Mouse (Mus musculus): ENCODE measurements at regions not wholly inside any gene's neighbourhood (a gene's known extent, or its start where the extent isn't known, plus 50 kb on each side); places are given as distances from the start of the nearest gene placed in this dataset.
"Not testable (repeated sequence)": the region's sequence is repeated elsewhere in the genome, so short reads cannot be mapped to it uniquely, and the experiment has no call there.

GRCm38 (mm10) chr6:37618990-37619389, 89.0 kb downstream of the Akr1d1 start:
- ATAC-seq (replicated peaks; ENCODE audit: low FRiP score, low TSS enrichment, poor library complexity, severe bottlenecking), result no peak

- ATAC-seq (replicated peaks; ENCODE audit: low FRiP score, low TSS enrichment, poor library complexity, severe bottlenecking), result no peak
Measured at GRCm38 (mm10) chr6:37621364-37622029, 91.5 kb downstream of the Akr1d1 start.

GRCm38 (mm10) chr6:37622273-37622672, 92.3 kb downstream of the Akr1d1 start:
- ATAC-seq (replicated peaks; ENCODE audit: low FRiP score, low TSS enrichment, poor library complexity, severe bottlenecking), result no peak

GRCm38 (mm10) chr6:37627206-37627605, 97.2 kb downstream of the Akr1d1 start:
- ATAC-seq (replicated peaks; ENCODE audit: low FRiP score, low TSS enrichment, poor library complexity, severe bottlenecking), result peak; percentile 85

- ATAC-seq (replicated peaks; ENCODE audit: low FRiP score, low TSS enrichment, poor library complexity, severe bottlenecking), result no peak
Measured at GRCm38 (mm10) chr6:37633948-37634347, 104.0 kb downstream of the Akr1d1 start.

GRCm38 (mm10) chr6:37642066-37642465, 112.1 kb downstream of the Akr1d1 start:
- ATAC-seq (replicated peaks; ENCODE audit: low FRiP score, low TSS enrichment, poor library complexity, severe bottlenecking), result no peak

GRCm38 (mm10) chr6:37642701-37643121, 112.7 kb downstream of the Akr1d1 start:
- ATAC-seq (replicated peaks; ENCODE audit: low FRiP score, low TSS enrichment, poor library complexity, severe bottlenecking), result no peak

- no peak for ATAC-seq (replicated peaks; ENCODE audit: low FRiP score, low TSS enrichment, poor library complexity, severe bottlenecking)
Measured at GRCm38 (mm10) chr6:37643176-37643575, 113.2 kb downstream of the Akr1d1 start.

- ATAC-seq (replicated peaks; ENCODE audit: low FRiP score, low TSS enrichment, poor library complexity, severe bottlenecking), result no peak
Measured at GRCm38 (mm10) chr6:37643718-37644117, 113.7 kb downstream of the Akr1d1 start.

- no peak for ATAC-seq (replicated peaks; ENCODE audit: low FRiP score, low TSS enrichment, poor library complexity, severe bottlenecking)
Measured at GRCm38 (mm10) chr6:37645551-37645950, 115.6 kb downstream of the Akr1d1 start.

- ATAC-seq (replicated peaks; ENCODE audit: low FRiP score, low TSS enrichment, poor library complexity, severe bottlenecking), result not testable (repeated sequence)
Measured at GRCm38 (mm10) chr6:37657300-37657699, 127.3 kb downstream of the Akr1d1 start.

GRCm38 (mm10) chr6:37658021-37658650, 128.2 kb downstream of the Akr1d1 start:
- ATAC-seq (replicated peaks; ENCODE audit: low FRiP score, low TSS enrichment, poor library complexity, severe bottlenecking), result no peak

GRCm38 (mm10) chr6:37662747-37663146, 132.8 kb downstream of the Akr1d1 start:
- no peak for ATAC-seq (replicated peaks; ENCODE audit: low FRiP score, low TSS enrichment, poor library complexity, severe bottlenecking)

GRCm38 (mm10) chr6:37665576-37665975, 135.6 kb downstream of the Akr1d1 start:
- ATAC-seq (replicated peaks; ENCODE audit: low FRiP score, low TSS enrichment, poor library complexity, severe bottlenecking), result no peak

- no peak for ATAC-seq (replicated peaks; ENCODE audit: low FRiP score, low TSS enrichment, poor library complexity, severe bottlenecking)
Measured at GRCm38 (mm10) chr6:37669407-37669806, 139.4 kb downstream of the Akr1d1 start.

GRCm38 (mm10) chr6:37670701-37671100, 140.7 kb downstream of the Akr1d1 start:
- ATAC-seq (replicated peaks; ENCODE audit: low FRiP score, low TSS enrichment, poor library complexity, severe bottlenecking), result no peak

- no peak for ATAC-seq (replicated peaks; ENCODE audit: low FRiP score, low TSS enrichment, poor library complexity, severe bottlenecking)
Measured at GRCm38 (mm10) chr6:37679871-37680270, 149.9 kb downstream of the Akr1d1 start.

GRCm38 (mm10) chr6:37681331-37681730, 151.4 kb downstream of the Akr1d1 start:
- ATAC-seq (replicated peaks; ENCODE audit: low FRiP score, low TSS enrichment, poor library complexity, severe bottlenecking), result not testable (repeated sequence)

- ATAC-seq (replicated peaks; ENCODE audit: low FRiP score, low TSS enrichment, poor library complexity, severe bottlenecking), result no peak
Measured at GRCm38 (mm10) chr6:37686094-37686493, 156.1 kb downstream of the Akr1d1 start.

GRCm38 (mm10) chr6:37688866-37689617, 159.1 kb downstream of the Akr1d1 start:
- no peak for ATAC-seq (replicated peaks; ENCODE audit: low FRiP score, low TSS enrichment, poor library complexity, severe bottlenecking)

- ATAC-seq (replicated peaks; ENCODE audit: low FRiP score, low TSS enrichment, poor library complexity, severe bottlenecking), result no peak
Measured at GRCm38 (mm10) chr6:37689696-37690095, 159.7 kb downstream of the Akr1d1 start.
